ENCODE assay signal across 24 mouse cellular contexts in genomic region chr8:83639649-83640048, GRCm38 (mm10). TPM values are rescaled to one million over a fixed set of nuclear protein-coding genes. Genes with fewer than 3 reads are reported as not detected.
A peak's percentile ranks its signal among the peaks of the same experiment; 100 is the strongest.
DNase-seq lines count a peak whose midpoint lies in the region; ATAC-seq and TF ChIP-seq lines count a peak whose summit lies in the region.
"Had no signal": no experiment of that assay in that cellular context is flagged by ENCODE, and none has a peak within 500 bp of the region (broad histone marks: within the 10 kb centered on the region; RNA-seq: fewer than 3 reads in every experiment).

No protein-coding gene starts in this region.

- DNase-seq in MEL (ENCODE audit: low read depth, low spot score), result peak; percentile 89
- no peak for DNase-seq in heart, postnatal 36 days
- DNase-seq in retina, postnatal 1 day, result no peak
- no peak for DNase-seq in thymus, postnatal 25 days
- DNase-seq: adrenal gland, adult 8-10 months; adrenal gland, postnatal 14 days; adrenal gland, postnatal 36 days; cerebellum, adult 11-12 months; cerebellum, adult 8-10 months; cerebellum, adult 9-11 months; cerebellum, postnatal 14 days; cerebellum, postnatal 36 days; embryo, embryonic 11 days; forebrain, postnatal 0 days had no signal

- TF ChIP-seq POLR2A in MEL (IDR thresholded peaks at IDR 0.05; ENCODE audit: control insufficient read depth in 1 of 2, insufficient read depth in 1 of 2, low read depth in 1 of 2, low read length in 2 of 2, poor library complexity in 1 of 2), result no peak

- ATAC-seq in erythroblast, adult 5-6 weeks (replicated peaks; ENCODE audit: low FRiP score, poor library complexity, severe bottlenecking), result peak; percentile 72; the same call in 1 of the 2 replicates
- peak; percentile 46; the same call in 1 of the 2 replicates for ATAC-seq in megakaryocyte progenitor cell, adult 5-6 weeks (replicated peaks; ENCODE audit: poor library complexity)
- ATAC-seq: activated CD4-positive, CD25-positive, alpha-beta regulatory T cell, adult 4 months; forebrain, embryonic 13.5 days; forebrain, embryonic 15.5 days; forebrain, postnatal 0 days; Patski had no signal

- peaks cover 0 to 9% of the 10 kb centered on the region in 2 experiments; a peak in 2 of 4 replicates for H3K36me3 ChIP-seq in MEL (ENCODE audit: control insufficient read depth in 1 of 2, insufficient read depth in 2 of 2, low read length in 2 of 2)
- H3K36me3 ChIP-seq: embryonic facial prominence, embryonic 13.5 days; embryonic facial prominence, embryonic 15.5 days; forebrain, embryonic 10.5 days; forebrain, embryonic 15.5 days; G1E had no signal

- no peaks in the 10 kb centered on the region for H3K79me2 ChIP-seq in MEL (ENCODE audit: control insufficient read depth, insufficient read depth, low read length, poor library complexity)

- TF ChIP-seq CTCF in MEL (IDR thresholded peaks at IDR 0.05 in 2 of 3, conservative IDR thresholded peaks at IDR 0.05 in 1 of 3; ENCODE audit: control insufficient read depth in 1 of 3, insufficient read depth in 1 of 3, low read depth in 2 of 3, low read length in 3 of 3, poor library complexity in 1 of 3, severe bottlenecking in 1 of 3), result no peak

- H3K27ac ChIP-seq in MEL (ENCODE audit: control insufficient read depth, low read depth, low read length), result peak overlapping the region; percentile 82
- H3K27ac ChIP-seq: embryonic facial prominence, embryonic 13.5 days; embryonic facial prominence, embryonic 15.5 days; forebrain, embryonic 10.5 days; forebrain, embryonic 13.5 days; forebrain, embryonic 15.5 days had no signal

- TF ChIP-seq RAD21 in MEL (IDR thresholded peaks at IDR 0.05; ENCODE audit: low read depth, low read length), result no peak

- no peaks in the 10 kb centered on the region for H3K9me3 ChIP-seq in MEL (replicated peaks; ENCODE audit: insufficient read depth, low read length)
- H3K9me3 ChIP-seq: embryonic facial prominence, embryonic 15.5 days; forebrain, embryonic 13.5 days had no signal

- H3K4me1 ChIP-seq in MEL (ENCODE audit: control insufficient read depth in 1 of 2, insufficient read depth in 2 of 2, low read length in 2 of 2), result peaks cover 2 to 16% of the 10 kb centered on the region in 2 experiments
- H3K4me1 ChIP-seq: embryonic facial prominence, embryonic 13.5 days; embryonic facial prominence, embryonic 15.5 days; forebrain, embryonic 10.5 days; forebrain, embryonic 13.5 days; forebrain, embryonic 15.5 days had no signal

- peak overlapping the region in 1 of 2 experiments; percentile 9; a peak in 1 of 4 replicates for H3K4me3 ChIP-seq in MEL (ENCODE audit: control insufficient read depth in 1 of 2, insufficient read depth in 1 of 2, low read depth in 2 of 2, low read length in 2 of 2)
- H3K4me3 ChIP-seq: embryonic facial prominence, embryonic 13.5 days; embryonic facial prominence, embryonic 15.5 days; forebrain, embryonic 10.5 days; forebrain, embryonic 13.5 days; forebrain, embryonic 15.5 days had no signal

- H3K27me3 ChIP-seq in MEL (ENCODE audit: control insufficient read depth in 1 of 2, insufficient read depth in 2 of 2, low read length in 2 of 2), result no peaks in the 10 kb centered on the region; a peak in 1 of 4 replicates
- H3K27me3 ChIP-seq: embryonic facial prominence, embryonic 13.5 days; embryonic facial prominence, embryonic 15.5 days; forebrain, embryonic 15.5 days had no signal

- 0 out of 4 replicates have a peak, but pooled peaks of 1 of the 2 experiments have one; percentile 46 for TF ChIP-seq EP300 in MEL (IDR thresholded peaks at IDR 0.05; ENCODE audit: low read depth in 1 of 2, low read length in 2 of 2)

- intact Hi-C loops in heart, postnatal 36 days (cut with DNase I), result no loop called here

- no peak overlapping the region; the same call in 1 of the 2 replicates for H3K9ac ChIP-seq in MEL (ENCODE audit: control insufficient read depth, low read depth, low read length, poor library complexity, severe bottlenecking)
- H3K9ac ChIP-seq: embryonic facial prominence, embryonic 13.5 days; embryonic facial prominence, embryonic 15.5 days; forebrain, embryonic 13.5 days; forebrain, embryonic 15.5 days; forebrain, postnatal 0 days had no signal

TF ChIP-seq in MEL, 35 proteins besides CTCF, POLR2A, EP300 and RAD21:
- TF ChIP-seq ELF1 (IDR thresholded peaks at IDR 0.05; ENCODE audit: low read depth, low read length), result no peak
- TF ChIP-seq TAL1 (IDR thresholded peaks at IDR 0.05; ENCODE audit: low read length), result no peak
- TF ChIP-seq SMC3 (IDR thresholded peaks at IDR 0.05; ENCODE audit: low read depth, low read length), result no peak
- no peak for TF ChIP-seq E2F4 (IDR thresholded peaks at IDR 0.05; ENCODE audit: borderline replicate concordance, low read depth, low read length)
- 0 out of 2 replicates have a peak, but pooled peaks have one; percentile 35 for TF ChIP-seq ETS1 (IDR thresholded peaks at IDR 0.05; ENCODE audit: low read depth, low read length)
- no peak for TF ChIP-seq USF1 (IDR thresholded peaks at IDR 0.05; ENCODE audit: low read depth, low read length)
- TF ChIP-seq MEF2A (IDR thresholded peaks at IDR 0.05; ENCODE audit: extremely low read depth, insufficient replicate concordance, low read depth, low read length, poor library complexity, severe bottlenecking), result no peak
- TF ChIP-seq MAFK (IDR thresholded peaks at IDR 0.05; ENCODE audit: borderline replicate concordance, low read depth, low read length), result peak; percentile 21; the same call in 1 of the 2 replicates
- TF ChIP-seq ZNF384 (IDR thresholded peaks at IDR 0.05; ENCODE audit: low read depth, low read length), result 0 out of 2 replicates have a peak, but pooled peaks have one; percentile 11
- no peak for TF ChIP-seq CHD2 (IDR thresholded peaks at IDR 0.05; ENCODE audit: low read length)
- no peak for TF ChIP-seq KAT2A (conservative IDR thresholded peaks at IDR 0.05; ENCODE audit: low read depth, low read length)
- no peak for TF ChIP-seq POLR2AphosphoS5 (IDR thresholded peaks at IDR 0.05; ENCODE audit: borderline replicate concordance, low read depth, low read length)
- no peak for TF ChIP-seq TCF12 (IDR thresholded peaks at IDR 0.05; ENCODE audit: low read depth, low read length)
- TF ChIP-seq ZC3H11A (IDR thresholded peaks at IDR 0.05; ENCODE audit: low read depth, low read length), result no peak
- no peak for TF ChIP-seq MYB (IDR thresholded peaks at IDR 0.05; ENCODE audit: low read depth, low read length)

RNA-seq across cellular contexts. Expression of gene Gipc1, which starts 12.8 kb away (rescaled TPM):
- 34.3 and 38.6 TPM in 2 replicates for total RNA-seq in MEL (2012; rRNA removed)
- polyA plus RNA-seq in MEL (2012; ENCODE audit: insufficient read depth in 1 of 2, insufficient read length in 2 of 2, low read depth in 1 of 2, low replicate concordance in 2 of 2, missing spikeins in 1 of 2), result 10 to 100 TPM in 1 of 2 experiments, not detected in 1; 70.7 TPM
- total RNA-seq in erythroblast, adult 5-6 weeks (2015; ENCODE audit: low replicate concordance), result 4.4 and 16.7 TPM in 2 replicates
- total RNA-seq in erythroblast, adult 5-6 weeks (2017; ENCODE audit: low replicate concordance), result 5.2 and 8.6 TPM in 2 replicates
- total RNA-seq in megakaryocyte progenitor cell, adult 5-6 weeks (2015), result 14.7 and 19.0 TPM in 2 replicates
- 14.3 and 17.8 TPM in 2 replicates for total RNA-seq in megakaryocyte progenitor cell, adult 5-6 weeks (2017)
- total RNA-seq in heart, postnatal 36 days (2021), result 10 to 100 TPM; 25.2 to 28.3 TPM

RNA-seq across cellular contexts. Expression of gene Ptger1, which starts 26.8 kb away (rescaled TPM):
- 2.6 and 4.0 TPM in 2 replicates for total RNA-seq in MEL (2012; rRNA removed)
- 1 to 10 TPM in 1 of 2 experiments, not detected in 1; 3.1 TPM for polyA plus RNA-seq in MEL (2012; ENCODE audit: insufficient read depth in 1 of 2, insufficient read length in 2 of 2, low read depth in 1 of 2, low replicate concordance in 2 of 2, missing spikeins in 1 of 2)
- 0.21 TPM in 1 of 2 replicates, not detected in the other for total RNA-seq in erythroblast, adult 5-6 weeks (2015; ENCODE audit: low replicate concordance)
- 0.56 and 0.60 TPM in 2 replicates for total RNA-seq in erythroblast, adult 5-6 weeks (2017; ENCODE audit: low replicate concordance)
- 0.10 TPM in 1 of 2 replicates, not detected in the other for total RNA-seq in megakaryocyte progenitor cell, adult 5-6 weeks (2015)
- total RNA-seq in megakaryocyte progenitor cell, adult 5-6 weeks (2017), result 0.87 and 1.6 TPM in 2 replicates
- under 1 TPM; 0.27 to 0.75 TPM for total RNA-seq in heart, postnatal 36 days (2021)

RNA-seq across cellular contexts. Expression of gene Dnajb1, which starts 31.7 kb away (rescaled TPM):
- total RNA-seq in MEL (2012; rRNA removed), result 38.2 and 43.2 TPM in 2 replicates
- 10 to 100 TPM in 1 of 2 experiments, not detected in 1; 56.6 TPM for polyA plus RNA-seq in MEL (2012; ENCODE audit: insufficient read depth in 1 of 2, insufficient read length in 2 of 2, low read depth in 1 of 2, low replicate concordance in 2 of 2, missing spikeins in 1 of 2)
- 12.9 and 25.7 TPM in 2 replicates for total RNA-seq in erythroblast, adult 5-6 weeks (2015; ENCODE audit: low replicate concordance)
- 15.6 and 19.5 TPM in 2 replicates for total RNA-seq in erythroblast, adult 5-6 weeks (2017; ENCODE audit: low replicate concordance)
- total RNA-seq in megakaryocyte progenitor cell, adult 5-6 weeks (2015), result 45.5 and 47.6 TPM in 2 replicates
- total RNA-seq in megakaryocyte progenitor cell, adult 5-6 weeks (2017), result 26.2 and 28.0 TPM in 2 replicates
- total RNA-seq in heart, postnatal 36 days (2021), result 10 to 100 TPM; 10.7 to 16.0 TPM

RNA-seq across cellular contexts. Expression of gene Tecr, which starts 31.9 kb away (rescaled TPM):
- 74.2 and 78.0 TPM in 2 replicates for total RNA-seq in MEL (2012; rRNA removed)
- 100 to 1,000 TPM in 1 of 2 experiments, not detected in 1; 229 TPM for polyA plus RNA-seq in MEL (2012; ENCODE audit: insufficient read depth in 1 of 2, insufficient read length in 2 of 2, low read depth in 1 of 2, low replicate concordance in 2 of 2, missing spikeins in 1 of 2)
- total RNA-seq in erythroblast, adult 5-6 weeks (2015; ENCODE audit: low replicate concordance), result 130 and 150 TPM in 2 replicates
- 47.5 and 77.4 TPM in 2 replicates for total RNA-seq in erythroblast, adult 5-6 weeks (2017; ENCODE audit: low replicate concordance)
- 363 and 424 TPM in 2 replicates for total RNA-seq in megakaryocyte progenitor cell, adult 5-6 weeks (2015)
- 324 and 345 TPM in 2 replicates for total RNA-seq in megakaryocyte progenitor cell, adult 5-6 weeks (2017)
- total RNA-seq in heart, postnatal 36 days (2021), result 100 to 1,000 TPM; 431 to 554 TPM

RNA-seq across cellular contexts. Expression of gene Pkn1, which starts 59.3 kb away (rescaled TPM):
- 33.5 and 37.8 TPM in 2 replicates for total RNA-seq in MEL (2012; rRNA removed)
- 10 to 100 TPM; 41.2 to 73.2 TPM for polyA plus RNA-seq in MEL (2012; ENCODE audit: insufficient read depth in 1 of 2, insufficient read length in 2 of 2, low read depth in 1 of 2, low replicate concordance in 2 of 2, missing spikeins in 1 of 2)
- 5.2 and 9.0 TPM in 2 replicates for total RNA-seq in erythroblast, adult 5-6 weeks (2015; ENCODE audit: low replicate concordance)
- total RNA-seq in erythroblast, adult 5-6 weeks (2017; ENCODE audit: low replicate concordance), result 22.3 and 30.6 TPM in 2 replicates
- 31.5 and 31.6 TPM in 2 replicates for total RNA-seq in megakaryocyte progenitor cell, adult 5-6 weeks (2015)
- 62.5 and 78.8 TPM in 2 replicates for total RNA-seq in megakaryocyte progenitor cell, adult 5-6 weeks (2017)
- total RNA-seq in heart, postnatal 36 days (2021), result 10 to 100 TPM; 53.7 to 62.4 TPM
